Mouse (Mus musculus) c-Kit-positive CD71-positive TER-119-positive erythroid progenitor cells, embryonic 14.5 days (primary cell): Measurements from ENCODE around the gene Bco2.

ENCODE experiments used
- DNase-seq: peaks from one replicate; pipeline ENCODE4 v3.0.0-alpha.2; 2013; ENCODE audit warnings: low spot score

Gene Bco2

DNA sequence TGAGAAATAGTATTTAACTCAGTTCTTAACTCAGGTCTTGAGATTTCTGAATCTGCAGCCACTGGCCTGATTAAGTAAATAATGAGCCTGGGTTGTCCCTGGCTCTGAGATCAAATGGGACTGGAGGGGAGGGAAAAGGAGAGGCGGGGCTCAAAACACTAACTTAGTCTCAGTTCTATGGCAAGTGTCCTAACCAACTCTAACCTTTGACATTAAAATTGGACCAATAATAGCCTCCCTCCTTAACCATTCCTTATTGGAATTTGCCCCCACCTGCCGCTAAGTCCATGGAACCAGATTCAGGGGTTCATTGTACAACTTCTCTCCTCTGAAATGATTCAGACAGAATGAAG, at the start of gene Bco2:
TSS of gene Bco2 (minus strand) at position 88 of the 353 bp plus-strand sequence.
- no peak for DNase-seq

DNA sequence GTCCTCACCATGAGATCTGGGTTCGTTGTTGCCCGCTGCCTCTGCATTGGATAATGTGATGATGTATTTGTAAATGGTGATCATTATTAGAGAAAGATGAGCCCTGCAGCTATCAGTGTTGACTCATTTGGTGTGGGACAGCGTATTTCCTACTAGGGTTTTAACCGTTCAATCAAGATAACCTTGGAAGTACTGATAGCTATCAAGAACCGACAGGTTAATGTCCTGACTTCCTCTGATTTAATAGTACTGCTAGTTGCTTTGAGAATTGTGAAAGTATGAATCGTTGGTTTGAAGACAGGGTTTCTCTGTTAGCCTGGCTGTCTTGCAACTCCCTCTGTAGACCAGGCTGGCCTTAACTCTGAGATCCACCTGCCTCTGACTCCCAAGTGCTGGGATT, 49.4 kb upstream of the Bco2 start:
- DNase-seq: no peak

DNA sequence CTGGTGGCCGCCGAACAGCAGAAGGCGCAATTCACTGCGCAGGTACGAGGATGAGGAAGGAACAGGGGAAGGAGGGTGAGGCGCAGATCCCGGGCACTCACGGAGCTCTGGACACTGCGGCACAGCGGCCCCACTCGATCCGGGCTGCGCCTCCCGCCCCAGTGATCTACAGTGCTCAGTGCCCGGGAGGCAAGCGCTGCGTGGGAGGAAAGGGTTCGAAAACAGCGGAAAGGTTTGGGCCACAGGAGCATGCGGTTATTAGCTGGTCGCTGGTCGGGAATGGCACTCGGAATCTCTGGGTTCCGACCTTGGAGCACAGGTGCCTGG, 49.0 kb upstream of the Bco2 start:
- DNase-seq: no peak

DNA sequence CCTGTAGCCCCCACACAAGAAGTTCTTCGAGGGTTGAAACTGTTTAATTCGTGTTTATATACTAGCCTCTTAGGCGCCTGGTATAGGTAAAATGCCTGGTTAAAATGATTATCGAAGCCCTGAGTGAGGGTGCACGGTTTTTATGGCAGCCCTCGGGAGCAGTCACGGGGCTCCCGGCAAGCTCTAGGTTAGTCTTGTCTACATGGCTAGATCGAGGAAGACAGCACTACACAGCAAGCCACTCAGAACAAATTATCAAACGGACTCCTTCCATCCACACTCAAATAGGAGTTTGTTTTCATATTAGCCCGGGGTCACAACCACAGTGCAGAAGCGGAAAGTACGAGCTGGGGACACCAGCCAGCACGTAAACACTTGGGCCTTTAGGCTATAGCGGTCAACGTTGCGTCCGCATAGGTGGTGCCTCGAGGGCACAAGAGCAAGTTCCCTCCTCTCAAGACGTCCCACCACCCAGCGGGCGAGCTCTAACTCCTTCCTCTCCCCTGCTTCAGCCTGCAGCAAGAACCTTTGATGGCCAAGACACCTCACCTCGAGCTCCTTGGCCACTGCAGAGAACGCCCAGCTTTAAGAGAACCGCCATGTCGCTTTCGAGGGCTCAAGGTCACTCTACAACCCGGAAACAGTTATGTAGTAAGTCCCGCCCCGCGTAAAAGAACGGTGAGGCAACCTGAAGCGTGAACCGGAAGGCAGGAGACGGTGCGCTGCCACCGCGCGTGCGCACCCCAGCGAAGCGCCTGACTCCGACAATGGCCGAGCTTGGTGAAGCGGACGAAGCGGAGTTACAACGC, 48.4 kb upstream of the Bco2 start, which contains the start of the genes Sdhd and Timm8b:
TSS of gene Sdhd (minus strand) at position 624 of the 809 bp plus-strand sequence.
TSS of gene Timm8b (plus strand) at position 722 of the 809 bp plus-strand sequence.
- DNase-seq: peak; percentile 93

DNA sequence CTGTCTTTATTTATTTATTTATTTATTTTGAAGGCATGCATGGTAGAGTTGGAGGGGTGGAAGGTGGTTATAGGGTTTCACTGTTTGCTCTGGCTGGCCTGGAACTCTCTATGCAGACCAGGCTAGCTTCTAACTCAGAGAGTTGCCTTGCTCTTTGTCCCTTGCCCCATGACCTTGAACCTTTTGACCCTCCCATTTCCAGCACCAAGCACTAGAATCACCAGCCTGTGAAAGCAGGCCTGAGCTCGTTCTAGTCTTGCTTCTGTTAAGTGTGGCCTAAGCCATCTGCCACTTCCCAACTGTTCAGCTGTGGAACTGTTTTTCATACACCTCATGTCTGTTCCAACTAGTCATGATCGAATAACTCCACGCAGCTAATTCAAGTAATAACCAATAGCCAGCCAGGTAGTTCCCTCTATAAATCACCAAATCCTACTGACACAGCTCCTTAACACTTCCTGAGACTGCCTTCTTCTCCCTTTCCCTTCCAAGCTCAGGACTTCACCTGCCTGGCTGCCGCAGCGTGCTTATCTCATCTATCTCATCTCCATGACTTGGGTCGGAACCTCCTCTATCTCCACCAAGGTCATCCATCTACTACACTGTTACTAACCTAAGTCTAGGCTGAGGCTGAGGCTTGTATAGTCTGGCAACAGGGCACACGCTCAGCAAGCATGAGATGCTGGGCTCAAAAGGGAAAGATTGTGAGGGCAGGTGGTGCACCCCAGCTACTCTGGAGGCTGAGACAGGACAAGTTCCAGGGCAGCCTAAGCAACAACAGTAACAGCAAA, 47.3 kb upstream of the Bco2 start:
- no peak for DNase-seq

DNA sequence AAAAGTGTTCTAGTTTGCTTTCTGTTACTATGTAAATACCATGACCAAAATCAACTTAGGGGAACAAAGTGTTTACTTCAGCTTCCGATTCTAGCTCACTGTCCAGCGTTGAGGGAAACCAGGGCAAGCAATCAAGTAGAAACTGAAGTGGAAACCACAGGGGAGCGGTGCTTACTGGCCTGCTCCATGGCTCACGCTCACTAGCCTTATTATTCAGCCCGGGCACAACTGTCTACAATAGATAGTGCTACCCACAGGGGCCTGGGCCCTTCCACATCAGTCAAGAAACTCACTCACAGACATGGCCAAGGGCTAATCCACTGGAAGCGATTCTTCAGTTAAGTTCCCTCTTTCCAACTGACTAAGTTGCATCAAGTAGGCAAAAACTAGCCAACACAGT, 46.6 kb upstream of the Bco2 start:
- peak; percentile 51 for DNase-seq

DNA sequence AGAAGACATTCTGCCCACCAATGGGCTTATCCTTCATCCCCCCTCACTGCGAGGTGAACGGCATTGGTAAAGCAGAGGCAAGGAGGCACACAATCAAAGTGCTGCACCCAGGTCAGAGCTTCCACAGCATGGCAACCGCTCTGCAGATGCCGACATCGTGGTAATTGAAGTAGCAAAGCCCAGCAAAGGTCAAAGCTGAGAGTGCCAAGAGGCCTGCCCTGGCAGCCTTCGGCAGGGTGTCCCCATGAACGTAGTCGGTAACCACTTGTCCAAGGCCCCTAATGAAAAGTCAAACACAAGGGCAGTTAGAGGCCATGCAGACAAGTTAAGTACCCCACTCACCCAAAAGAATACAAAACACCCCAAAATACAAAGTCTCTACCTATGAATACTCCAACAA, 42.0 kb upstream of the Bco2 start:
- DNase-seq: no peak

DNA sequence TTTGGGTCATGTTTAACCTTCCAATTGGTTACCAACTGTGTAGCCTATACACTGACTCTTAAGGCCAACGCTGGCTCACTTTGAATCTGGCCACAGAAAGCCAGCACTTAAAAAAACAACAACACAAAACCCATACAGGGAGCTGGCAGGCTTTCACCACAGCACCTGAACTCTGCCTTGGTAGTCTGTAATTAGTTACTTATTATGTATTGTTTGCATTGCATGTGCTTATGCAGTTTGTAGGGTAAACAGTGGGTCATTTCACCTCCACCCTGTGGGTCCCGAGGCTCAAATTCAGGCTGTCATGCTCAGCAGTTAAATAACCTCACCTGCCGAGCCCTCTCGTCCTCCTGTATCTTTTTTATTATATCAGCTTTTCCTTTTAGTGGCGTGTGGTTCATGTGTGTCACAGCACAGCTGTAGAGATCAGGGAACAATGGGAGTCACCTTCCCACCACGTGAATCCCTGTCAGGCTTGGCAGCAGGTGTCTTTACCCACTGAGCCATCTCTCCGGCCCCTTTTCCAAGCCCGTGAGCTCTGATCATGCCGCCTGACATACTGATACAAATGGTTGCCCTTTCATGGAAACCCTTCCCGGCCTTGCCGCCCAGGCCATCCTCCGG, 39.9 kb upstream of the Bco2 start:
- DNase-seq: no peak

DNA sequence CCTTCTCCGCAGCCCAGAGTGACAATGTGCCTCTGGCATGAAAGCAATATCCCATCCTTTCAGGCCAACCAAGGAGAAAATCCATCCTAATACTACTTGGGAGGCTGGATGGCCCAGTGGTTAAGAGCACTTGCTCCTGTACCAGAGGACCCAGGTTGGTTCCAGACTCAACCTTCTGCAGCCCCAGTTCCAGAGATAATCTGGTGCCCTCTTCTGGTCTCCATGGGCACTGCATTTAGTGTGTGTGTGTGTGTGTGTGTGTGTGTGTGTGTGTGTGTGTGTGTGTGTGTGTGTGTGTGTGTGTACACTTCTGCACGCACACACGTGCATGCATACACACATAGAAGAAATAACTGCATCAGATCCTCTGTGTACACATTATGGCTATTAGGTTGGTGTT, 38.6 kb upstream of the Bco2 start:
- peak; percentile 45 for DNase-seq

DNA sequence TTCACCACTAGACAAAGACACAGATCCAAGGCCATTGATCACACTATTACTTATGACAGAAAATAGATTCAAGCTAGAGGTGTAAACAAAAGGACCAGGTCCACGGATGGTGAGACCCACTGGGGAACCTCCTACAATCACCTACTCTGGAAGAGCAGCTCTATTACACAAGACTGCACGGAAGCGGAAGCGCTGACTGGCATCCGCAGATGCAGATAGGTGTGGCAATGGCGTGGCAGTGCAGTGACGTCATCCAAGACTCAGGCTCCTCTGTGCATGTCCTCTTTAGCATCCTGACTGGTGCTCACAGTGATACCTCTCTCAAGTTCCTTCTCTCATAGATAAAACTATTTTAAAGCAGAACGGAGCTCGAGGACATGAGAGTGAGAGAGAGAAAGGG, 38.0 kb upstream of the Bco2 start:
- DNase-seq: no peak

DNA sequence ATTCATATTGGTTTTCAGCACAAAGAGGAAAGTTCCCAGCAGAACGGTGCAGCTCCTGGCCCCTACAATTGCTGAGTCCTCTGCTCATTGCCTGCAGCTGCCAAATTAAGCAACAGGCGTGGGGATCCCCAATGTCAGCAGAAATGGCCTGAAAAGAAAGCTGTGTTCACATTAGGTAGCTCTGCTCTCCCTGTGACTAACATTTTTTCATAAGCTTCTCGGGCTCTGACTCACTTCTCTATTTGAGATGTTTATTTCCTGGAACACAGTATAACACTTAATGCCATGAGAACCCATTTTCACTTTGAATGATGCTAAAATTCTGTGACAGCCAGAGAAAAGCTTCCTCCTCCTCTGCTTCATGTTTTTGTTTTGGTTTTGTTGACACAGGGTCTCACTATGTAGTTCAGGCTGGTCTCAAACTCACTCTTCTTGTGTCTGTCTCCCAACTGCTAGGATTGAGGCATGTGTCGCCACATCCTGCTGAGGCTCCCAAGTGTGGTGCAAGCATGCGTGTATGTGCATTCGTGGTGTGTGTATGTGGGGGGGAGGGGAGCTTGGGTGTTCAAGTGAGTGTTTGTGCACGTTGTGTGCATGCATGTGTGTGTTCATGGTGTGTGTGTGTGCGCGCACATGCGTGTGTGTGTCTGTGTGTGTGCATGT, 36.0 kb upstream of the Bco2 start:
- DNase-seq: no peak

DNA sequence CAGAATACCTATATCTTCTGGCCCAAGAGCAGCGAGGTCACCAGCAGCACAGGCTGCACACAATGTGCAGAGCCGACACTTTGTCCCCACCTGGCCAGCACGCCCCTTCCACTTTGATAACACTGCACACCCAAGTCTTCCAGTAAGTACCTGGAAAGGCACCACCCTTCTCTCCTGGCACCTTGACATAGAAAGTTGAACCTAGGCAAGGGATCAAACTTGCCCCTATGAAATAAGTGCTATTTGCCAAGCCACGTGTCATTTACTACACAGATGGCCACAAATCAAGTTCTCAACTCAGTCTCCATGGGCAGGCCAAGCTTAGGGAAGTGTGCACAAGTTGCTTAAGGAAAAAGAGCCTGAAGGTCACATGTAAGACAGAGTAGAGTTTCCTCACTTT, 32.0 kb upstream of the Bco2 start:
- DNase-seq: no peak

DNA sequence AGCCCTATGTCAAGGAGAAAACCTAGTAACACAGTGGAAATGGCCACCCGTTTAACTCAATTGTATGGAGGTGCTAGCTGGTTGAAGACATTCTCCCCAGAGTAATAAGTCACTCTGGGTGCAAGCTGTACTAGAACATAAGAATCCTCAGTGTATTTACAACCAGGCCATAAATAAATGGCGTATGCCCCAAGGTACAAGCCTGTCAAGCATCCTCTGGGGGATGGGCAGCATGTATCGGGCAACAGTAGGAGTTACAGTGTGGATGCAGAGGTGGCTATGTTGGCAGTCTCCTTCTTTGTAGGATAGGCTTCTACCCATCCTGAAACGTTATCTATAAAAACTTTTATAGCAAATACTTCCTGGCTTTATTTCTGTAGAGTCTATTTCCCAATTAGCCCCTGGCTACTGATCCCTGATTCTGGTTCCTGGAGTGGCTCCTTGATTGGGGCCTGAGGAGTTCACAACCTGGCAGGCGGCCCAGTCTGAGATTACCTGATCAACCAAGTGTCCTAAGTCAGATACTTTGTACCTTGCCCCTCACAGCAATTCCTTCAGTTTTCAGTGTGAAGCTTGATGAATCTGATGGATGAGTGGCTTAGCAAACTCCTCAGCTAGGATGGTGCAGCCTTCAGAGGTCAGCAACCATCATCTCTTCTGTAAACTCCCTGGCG, 30.3 kb upstream of the Bco2 start:
- no peak for DNase-seq

DNA sequence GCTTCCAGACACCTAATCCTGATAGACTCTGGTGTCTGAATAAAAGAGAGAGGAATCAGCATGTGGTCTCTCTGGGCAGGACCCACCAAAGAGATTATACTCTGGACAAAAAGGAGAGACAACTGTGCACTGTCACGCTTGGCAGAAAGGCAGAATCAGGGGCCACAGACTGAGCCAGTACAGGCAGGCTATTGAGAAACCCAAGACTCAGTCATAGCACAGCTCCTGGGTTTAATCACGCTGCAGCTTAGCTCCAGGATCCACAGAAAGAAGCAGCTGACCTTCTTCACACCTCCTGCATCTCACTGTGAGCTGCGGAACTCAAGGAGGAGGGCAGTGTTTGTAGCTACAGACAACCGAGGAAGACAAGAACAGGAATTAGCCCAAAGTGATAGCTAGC, 25.4 kb upstream of the Bco2 start:
- DNase-seq: no peak

DNA sequence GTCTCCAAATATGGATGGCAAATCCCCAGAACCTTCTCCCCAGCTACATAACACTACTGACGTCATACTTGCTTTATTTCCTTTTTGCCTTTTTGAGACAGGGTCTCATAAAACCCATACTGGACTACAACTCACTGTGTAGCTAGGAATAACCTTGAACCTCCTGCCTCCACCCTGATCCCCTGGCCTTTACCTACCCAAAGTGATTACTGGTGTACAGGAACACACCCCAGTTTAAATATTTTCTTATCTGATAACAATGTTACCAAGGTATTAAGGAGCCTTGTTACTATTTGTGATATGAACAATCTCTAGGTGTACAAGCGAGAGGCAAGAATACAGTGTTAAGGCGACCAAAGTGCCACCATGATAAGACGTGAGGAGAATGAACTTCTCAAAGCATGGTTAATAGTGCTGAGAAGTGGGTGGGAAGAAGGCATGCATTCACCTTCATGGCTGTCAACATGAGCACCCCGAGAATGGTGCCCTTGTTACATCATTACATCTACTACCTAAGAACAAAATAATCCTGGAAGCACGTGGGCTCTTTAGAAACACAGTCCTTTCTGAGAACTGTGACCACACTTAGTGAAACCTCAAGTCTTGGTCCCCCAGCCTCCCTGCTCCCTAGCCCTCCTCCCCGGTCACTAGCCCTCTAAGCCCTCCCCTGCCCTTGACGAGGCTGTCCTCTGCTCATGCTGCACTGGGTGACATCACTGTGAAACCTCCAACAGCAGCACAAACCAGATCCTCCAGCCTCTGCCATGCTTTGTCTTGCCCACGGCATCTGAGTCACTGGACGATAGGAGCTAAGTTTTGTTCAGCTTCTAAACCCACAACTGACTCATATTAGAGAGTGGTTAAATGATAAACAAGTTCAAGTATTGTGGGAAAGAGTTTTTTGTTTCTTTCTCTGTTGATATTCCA, 14.9 kb upstream of the Bco2 start:
- DNase-seq: no peak

DNA sequence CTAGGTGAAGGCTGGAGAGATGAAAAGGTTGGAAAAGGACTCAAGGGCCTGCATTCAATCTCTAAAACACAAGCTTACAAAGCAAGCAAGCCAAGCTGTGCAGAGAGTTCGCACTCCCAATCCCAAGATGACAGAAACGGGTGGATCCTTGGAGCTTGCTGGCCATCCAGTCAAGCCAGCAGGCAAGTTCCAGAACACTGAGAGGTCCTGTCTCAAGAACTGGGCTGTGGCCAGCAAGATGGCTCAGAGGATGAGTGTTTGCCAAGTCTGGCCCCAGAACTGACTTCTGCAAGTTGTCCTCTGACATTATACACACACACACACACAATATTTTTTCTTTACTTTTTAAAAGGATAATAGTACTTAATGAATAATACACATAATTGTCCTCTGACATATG, 12.9 kb upstream of the Bco2 start:
- no peak for DNase-seq

DNA sequence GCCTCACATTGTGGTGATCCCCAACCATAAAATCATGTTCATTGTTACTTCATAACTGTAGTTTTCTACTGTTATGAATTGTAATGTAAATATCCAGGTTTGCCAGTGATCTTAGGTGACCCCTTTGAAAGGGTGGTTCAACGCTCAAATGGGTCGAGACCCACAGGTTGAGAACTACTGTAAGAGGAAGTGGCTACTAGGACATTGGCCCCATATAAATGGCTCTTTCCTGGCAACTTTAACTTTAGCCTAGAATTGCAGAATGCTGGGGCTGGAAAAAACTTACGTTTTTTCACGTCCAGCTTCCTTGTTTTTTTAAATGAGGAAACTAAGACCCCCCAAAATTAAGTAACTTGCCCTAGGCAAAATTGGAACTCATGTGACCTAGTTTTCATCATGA, 12.4 kb upstream of the Bco2 start:
- no peak for DNase-seq

DNA sequence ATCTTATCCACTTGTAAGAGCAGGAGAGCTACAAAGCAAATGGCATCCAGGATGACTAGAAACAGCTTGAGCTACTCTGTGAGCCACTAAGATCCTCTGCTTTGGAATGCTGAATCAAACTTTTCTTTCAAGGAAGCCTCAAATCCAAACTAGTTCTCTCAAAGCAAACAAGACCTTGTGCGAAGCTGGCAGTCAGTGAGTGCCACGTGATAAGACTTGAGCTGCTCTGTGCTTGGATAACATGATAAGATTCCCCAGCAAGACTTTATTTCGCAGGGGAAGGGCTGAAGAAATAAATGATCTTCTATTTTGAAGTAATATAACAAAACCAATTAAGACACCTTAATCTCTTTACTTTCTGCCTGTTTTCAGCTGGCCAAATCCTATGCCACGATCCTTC, 11.0 kb upstream of the Bco2 start:
- no peak for DNase-seq

DNA sequence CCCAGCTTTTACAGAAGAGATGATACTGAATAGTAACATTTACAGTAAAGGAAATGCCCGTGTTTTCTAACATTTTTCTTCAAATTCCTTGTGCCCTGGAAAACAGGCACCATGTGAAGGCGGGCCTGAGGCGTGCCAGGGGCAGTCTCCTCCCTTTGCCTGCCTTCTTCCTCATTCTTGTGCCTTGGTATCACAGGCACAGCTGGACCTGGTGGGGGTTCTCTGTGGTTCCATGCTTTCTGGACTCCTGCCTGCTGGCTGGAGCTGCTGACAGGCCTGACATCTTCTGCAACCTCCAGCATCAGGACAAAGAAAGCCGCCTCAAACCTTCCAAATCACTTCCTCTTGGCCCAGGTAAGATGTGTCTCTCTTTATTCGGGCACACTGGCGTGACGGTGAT, 10.2 kb upstream of the Bco2 start:
- no peak for DNase-seq

DNA sequence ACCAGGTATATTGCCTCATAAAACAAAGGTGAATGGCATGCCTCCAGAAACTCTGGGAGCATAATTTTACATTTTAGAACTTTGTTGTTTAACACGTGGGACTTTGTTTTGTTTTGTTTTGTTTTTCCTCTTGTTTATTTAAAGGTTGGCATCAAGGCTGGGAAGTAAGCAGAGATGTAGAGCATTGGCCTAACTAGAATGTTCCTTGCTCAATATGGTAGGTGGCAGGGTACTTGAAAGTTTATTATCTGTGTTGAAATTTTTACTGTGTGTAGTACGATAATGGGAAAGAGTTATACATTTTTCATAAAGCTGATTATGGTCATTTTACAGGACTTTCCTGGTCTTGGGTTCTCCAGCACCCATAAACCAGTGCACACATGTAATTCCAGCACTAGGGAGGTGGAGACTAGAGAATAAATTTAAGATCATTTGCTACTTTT, 7.0 kb upstream of the Bco2 start:
- no peak for DNase-seq
